Mouse (Mus musculus) splenic B cell, adult 2 months (primary cell): Measurements from ENCODE around the gene Plekha5.

Experiments used
- DNase-seq: peaks from one replicate; pipeline ENCODE4 v3.0.0-alpha.2; 2011; ENCODE audit warnings: low read depth, low spot score
- H3K27me3 ChIP-seq: 2 replicates; pipeline ENCODE4 v1.6.1; 2012; ENCODE audit warnings: mild to moderate bottlenecking, low read length, moderate library complexity, mixed read lengths; ENCODE audit not compliant: control insufficient read depth, poor library complexity, insufficient read depth, severe bottlenecking
- H3K36me3 ChIP-seq: 2 replicates; pipeline ENCODE4 v1.6.1; 2012; ENCODE audit warnings: mild to moderate bottlenecking, low read length, moderate library complexity, mixed read lengths; ENCODE audit not compliant: control insufficient read depth, poor library complexity, insufficient read depth, severe bottlenecking

Gene Plekha5

GRCm38 (mm10) chr6:140624096-140625051 lies 200.5 kb downstream of the Plekha5 start:
- H3K27me3 ChIP-seq, result no peaks in the 10 kb centered on the region
- H3K36me3 ChIP-seq, result no peaks in the 10 kb centered on the region
- peak; percentile 21 for DNase-seq

GRCm38 (mm10) chr6:140629176-140629859 lies 205.5 kb downstream of the Plekha5 start:
- H3K36me3 ChIP-seq, result peaks cover under 1% of the 10 kb centered on the region; the same call in 1 of the 2 replicates
- no peak for DNase-seq
- no peaks in the 10 kb centered on the region for H3K27me3 ChIP-seq

- no peak for DNase-seq
Measured at GRCm38 (mm10) chr6:140630306-140630705, 206.5 kb downstream of the Plekha5 start.

GRCm38 (mm10) chr6:140633616-140634015 lies 209.8 kb downstream of the Plekha5 start:
- DNase-seq, result no peak
- Histone ChIP-seq H3K36me3 (peaks cover 3% of the 10 kb centered on the region; the same call in 1 of the 2 replicates), H3K27me3 (no peaks in the 10 kb centered on the region)

More at GRCm38 (mm10) chr6:140630306-140630705, 206.5 kb downstream of the Plekha5 start:
- Histone ChIP-seq H3K27me3 (no peaks in the 10 kb centered on the region), H3K36me3 (peaks cover 3% of the 10 kb centered on the region; the same call in 1 of the 2 replicates)

GRCm38 (mm10) chr6:140636290-140636689 lies 212.4 kb downstream of the Plekha5 start:
- Histone ChIP-seq H3K36me3 (peaks cover 9% of the 10 kb centered on the region; the same call in 1 of the 2 replicates), H3K27me3 (no peaks in the 10 kb centered on the region)
- no peak for DNase-seq

GRCm38 (mm10) chr6:140642010-140642409 lies 218.2 kb downstream of the Plekha5 start:
- DNase-seq, result no peak
- no peaks in the 10 kb centered on the region for H3K27me3 ChIP-seq
- peaks cover 9% of the 10 kb centered on the region; the same call in 1 of the 2 replicates for H3K36me3 ChIP-seq

GRCm38 (mm10) chr6:140642655-140643054 lies 218.8 kb downstream of the Plekha5 start:
- Histone ChIP-seq H3K27me3 (no peaks in the 10 kb centered on the region), H3K36me3 (peaks cover 10% of the 10 kb centered on the region; the same call in 1 of the 2 replicates)
- DNase-seq, result no peak

GRCm38 (mm10) chr6:140645931-140646330 lies 222.1 kb downstream of the Plekha5 start:
- H3K27me3 ChIP-seq, result no peaks in the 10 kb centered on the region
- H3K36me3 ChIP-seq, result peaks cover 12% of the 10 kb centered on the region; the same call in 1 of the 2 replicates
- no peak for DNase-seq
